Comparison of ENCODE assay signal across 22 mouse cellular contexts in the genomic region with DNA sequence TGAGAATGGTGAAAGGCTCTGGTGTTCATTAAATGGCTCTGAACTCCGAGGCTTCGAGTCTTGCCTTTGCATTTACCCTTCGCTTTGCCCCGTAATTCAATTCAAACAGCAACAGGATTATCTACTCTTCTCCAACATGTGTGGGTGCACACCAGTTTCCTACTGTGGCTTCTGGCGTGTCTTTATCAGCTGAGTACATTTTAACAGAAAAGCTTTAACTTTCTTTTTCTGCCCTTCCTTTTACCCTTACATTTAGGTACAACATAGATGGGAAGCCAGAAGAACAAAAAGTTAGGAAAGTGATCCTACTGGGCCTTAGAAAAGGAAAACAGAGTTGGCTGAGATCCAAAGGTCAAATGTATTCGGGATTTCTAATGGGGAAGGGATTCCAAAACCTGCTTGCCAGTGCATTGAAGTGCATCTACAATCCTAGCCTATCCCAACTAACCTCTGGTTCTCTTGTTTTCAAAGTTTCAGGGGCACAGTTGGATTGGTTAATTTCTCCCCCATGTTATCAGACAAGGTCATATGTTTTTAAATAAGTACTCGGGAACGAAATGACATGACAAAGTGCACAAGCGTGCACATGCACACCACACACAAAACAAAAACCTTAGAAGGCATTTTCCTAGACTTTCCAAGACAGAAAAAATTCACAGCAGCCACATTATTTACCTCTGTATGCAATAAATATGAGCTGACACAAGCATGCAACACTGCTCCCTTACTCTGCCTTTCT.
DNase-seq lines count a peak whose midpoint lies in the region; ATAC-seq and TF ChIP-seq lines count a peak whose summit lies in the region.
"Had no signal": no experiment of that assay in that cellular context is flagged by ENCODE, and none has a peak within 500 bp of the region (broad histone marks: within the 10 kb centered on the region; RNA-seq: fewer than 3 reads in every experiment).

No protein-coding gene starts in this region.

- H3K4me1 ChIP-seq in lung, embryonic 14.5 days (ENCODE audit: insufficient read depth), result no peaks in the 10 kb centered on the region
- H3K4me1 ChIP-seq in lung, postnatal 0 days (ENCODE audit: insufficient read depth, low read depth, low read length), result no peaks in the 10 kb centered on the region
- peaks cover 12% of the 10 kb centered on the region; the same call in 1 of the 2 replicates for H3K4me1 ChIP-seq in liver, embryonic 13.5 days (replicated peaks)
- H3K4me1 ChIP-seq: hindbrain, embryonic 13.5 days had no signal

- no peak overlapping the region for H3K4me3 ChIP-seq in lung, embryonic 14.5 days (ENCODE audit: low read depth, low read length)
- no peak overlapping the region for H3K4me3 ChIP-seq in lung, postnatal 0 days (ENCODE audit: low read depth, low read length)
- H3K4me3 ChIP-seq in liver, embryonic 13.5 days (replicated peaks), result no peak overlapping the region
- H3K4me3 ChIP-seq: erythroblast, embryonic 14.5 days; heart, embryonic 12.5 days; hindbrain, embryonic 13.5 days had no signal

- no peak for DNase-seq in frontal cortex, postnatal 25 days (ENCODE audit: low spot score in 2 of 2)
- peak; percentile 19 for DNase-seq in lung, embryonic 14.5 days
- DNase-seq in lung, postnatal 0 days (ENCODE audit: low spot score), result no peak
- no peak for DNase-seq in liver, embryonic 13.5 days
- no peak for DNase-seq in urinary bladder, postnatal 14 days (ENCODE audit: low spot score)
- no peak for DNase-seq in embryo, embryonic 9.5 days (ENCODE audit: extremely low spot score)
- no peak for DNase-seq in adrenal gland, adult 2 months
- DNase-seq: adrenal gland, postnatal 36 days; cerebellum, adult 8-10 months; gastrocnemius, postnatal 25 days; kidney, adult 2 months; kidney, postnatal 10 days; layer of hippocampus, postnatal 36 days; lung, postnatal 10 days; right cerebral cortex, postnatal 4 days had no signal

- no peaks in the 10 kb centered on the region for H3K27me3 ChIP-seq in lung, embryonic 14.5 days (ENCODE audit: insufficient read depth, low read length)
- H3K27me3 ChIP-seq in lung, postnatal 0 days (replicated peaks; ENCODE audit: insufficient read depth, low read length), result no peaks in the 10 kb centered on the region
- no peaks in the 10 kb centered on the region for H3K27me3 ChIP-seq in liver, embryonic 13.5 days
- H3K27me3 ChIP-seq: heart, embryonic 12.5 days; hindbrain, embryonic 13.5 days had no signal

- peak; percentile 72 for ATAC-seq in frontal cortex, adult (ENCODE audit: low TSS enrichment)
- no peak for ATAC-seq in lung, embryonic 14.5 days (ENCODE audit: insufficient read depth)
- no peak for ATAC-seq in lung, postnatal 0 days
- ATAC-seq in liver, embryonic 13.5 days (ENCODE audit: low read depth), result peak; percentile 68
- ATAC-seq: forebrain, embryonic 14.5 days; inflammation-experienced regulatory T-cells, adult 6 months had no signal

- no peaks in the 10 kb centered on the region for H3K36me3 ChIP-seq in lung, embryonic 14.5 days (ENCODE audit: insufficient read depth)
- no peaks in the 10 kb centered on the region for H3K36me3 ChIP-seq in lung, postnatal 0 days (ENCODE audit: insufficient read depth, low read length)
- H3K36me3 ChIP-seq in liver, embryonic 13.5 days, result no peaks in the 10 kb centered on the region
- H3K36me3 ChIP-seq: hindbrain, embryonic 13.5 days had no signal

- H3K9me3 ChIP-seq in lung, embryonic 14.5 days (ENCODE audit: low read depth, low read length), result no peaks in the 10 kb centered on the region
- H3K9me3 ChIP-seq in lung, postnatal 0 days (ENCODE audit: low read length), result no peaks in the 10 kb centered on the region
- no peaks in the 10 kb centered on the region for H3K9me3 ChIP-seq in liver, embryonic 13.5 days (replicated peaks)
- H3K9me3 ChIP-seq: heart, embryonic 12.5 days; hindbrain, embryonic 13.5 days had no signal

- WGBS in lung, embryonic 14.5 days, result 78% methylated on average over 9 of the region's 9 CpGs
- WGBS in lung, postnatal 0 days, result 82% methylated on average over 9 of the region's 9 CpGs
- WGBS in liver, embryonic 13.5 days (ENCODE audit: insufficient replicate concordance), result 27% methylated on average over 9 of the region's 9 CpGs

- no peak overlapping the region for H3K4me2 ChIP-seq in lung, embryonic 14.5 days
- H3K4me2 ChIP-seq in lung, postnatal 0 days (replicated peaks; ENCODE audit: low read depth, low read length), result no peak overlapping the region
- H3K4me2 ChIP-seq in liver, embryonic 13.5 days, result no peak overlapping the region
- H3K4me2 ChIP-seq: heart, embryonic 12.5 days; hindbrain, embryonic 13.5 days had no signal

- H3K9ac ChIP-seq in lung, embryonic 14.5 days, result no peak overlapping the region
- no peak overlapping the region for H3K9ac ChIP-seq in lung, postnatal 0 days (replicated peaks; ENCODE audit: low read depth)
- H3K9ac ChIP-seq in liver, embryonic 13.5 days, result no peak overlapping the region
- H3K9ac ChIP-seq: heart, embryonic 12.5 days; hindbrain, embryonic 13.5 days had no signal

- TF ChIP-seq EP300 in lung, postnatal 0 days (IDR thresholded peaks at IDR 0.05), result no peak

- TF ChIP-seq CTCF in lung, embryonic 14.5 days (IDR thresholded peaks at IDR 0.05; ENCODE audit: low read depth), result no peak
- no peak for TF ChIP-seq CTCF in lung, postnatal 0 days (IDR thresholded peaks at IDR 0.05)

- no peak overlapping the region for H3K27ac ChIP-seq in lung, embryonic 14.5 days (ENCODE audit: low read depth)
- no peak overlapping the region for H3K27ac ChIP-seq in lung, postnatal 0 days (ENCODE audit: low read length)
- no peak overlapping the region; the same call in 1 of the 2 replicates for H3K27ac ChIP-seq in liver, embryonic 13.5 days
- H3K27ac ChIP-seq: hindbrain, embryonic 13.5 days; stomach, postnatal 0 days had no signal

Comparison
In these comparisons a context has a peak if more than half of its experiments do, and no peak if none do; other contexts are left out.
1. ATAC-seq: peak in frontal cortex, adult (single experiment) and liver, embryonic 13.5 days (single experiment); none in lung, embryonic 14.5 days (single experiment) and lung, postnatal 0 days (single experiment).